Mouse (Mus musculus) activated CD4-positive, CD25-positive, alpha-beta regulatory T cell, adult 4 months (primary cell): ENCODE measurements around the gene Zdhhc18. TPM values are rescaled to one million over a fixed set of nuclear protein-coding genes. Genes with fewer than 3 reads are reported as not detected.
"Not testable (repeated sequence)": the region's sequence is repeated elsewhere in the genome, so short reads cannot be mapped to it uniquely, and the experiment has no call there.

Experiments
- ATAC-seq: one replicate; pipeline ENCODE4 v1.8.0; 2017
- polyA plus RNA-seq, 2 experiments: library from polyadenylated mRNA; unstranded; fragments of 100-300 nt; shearing (Covaris generic); gene quantifications; one replicate each; pipeline ENCODE4 v1.2.1; 2017

Gene Zdhhc18
- polyA plus RNA-seq, 2 experiments from 2014 or later, result 25.8 to 28.8 TPM

DNA sequence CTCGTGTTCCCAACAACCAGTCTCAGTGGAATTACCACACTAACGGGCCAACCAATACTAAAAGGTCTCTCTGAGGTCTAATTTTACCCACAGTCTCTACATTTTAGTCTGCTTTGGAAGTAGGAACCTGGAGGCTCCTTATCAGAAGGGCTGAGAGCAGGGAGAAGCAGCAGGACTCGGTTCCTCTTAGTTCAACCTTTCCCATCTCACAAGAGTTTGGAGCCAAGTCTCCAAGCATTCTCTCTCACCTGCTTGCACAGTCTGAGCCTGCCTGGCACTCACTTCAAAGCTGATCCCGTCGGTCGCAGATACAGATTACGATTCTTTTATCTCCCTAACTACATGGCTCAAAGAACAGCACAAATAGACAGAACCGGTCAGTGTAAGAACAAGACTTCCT lies 13.0 kb upstream of the Zdhhc18 start:
- ATAC-seq, result no peak

DNA sequence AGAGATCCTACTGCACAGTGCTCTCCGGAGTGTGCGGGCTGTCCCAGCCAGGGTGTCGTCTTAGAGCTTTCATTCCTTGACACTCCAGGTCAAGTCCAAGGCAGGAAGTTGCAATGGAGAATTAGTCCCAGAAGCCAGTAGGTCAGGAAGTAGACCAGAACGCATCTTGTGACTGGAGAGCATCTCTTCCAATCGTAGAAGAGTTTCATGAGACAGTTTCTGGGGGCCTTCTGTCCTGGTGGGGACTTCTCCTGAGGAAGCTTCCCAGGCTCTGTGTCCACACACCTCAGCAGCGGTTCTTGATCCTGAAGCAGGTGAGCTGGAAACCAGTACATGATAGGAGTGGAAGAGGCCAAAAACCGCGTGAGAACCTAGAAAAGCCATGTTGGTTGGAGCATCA lies 12.5 kb upstream of the Zdhhc18 start:
- no peak for ATAC-seq

DNA sequence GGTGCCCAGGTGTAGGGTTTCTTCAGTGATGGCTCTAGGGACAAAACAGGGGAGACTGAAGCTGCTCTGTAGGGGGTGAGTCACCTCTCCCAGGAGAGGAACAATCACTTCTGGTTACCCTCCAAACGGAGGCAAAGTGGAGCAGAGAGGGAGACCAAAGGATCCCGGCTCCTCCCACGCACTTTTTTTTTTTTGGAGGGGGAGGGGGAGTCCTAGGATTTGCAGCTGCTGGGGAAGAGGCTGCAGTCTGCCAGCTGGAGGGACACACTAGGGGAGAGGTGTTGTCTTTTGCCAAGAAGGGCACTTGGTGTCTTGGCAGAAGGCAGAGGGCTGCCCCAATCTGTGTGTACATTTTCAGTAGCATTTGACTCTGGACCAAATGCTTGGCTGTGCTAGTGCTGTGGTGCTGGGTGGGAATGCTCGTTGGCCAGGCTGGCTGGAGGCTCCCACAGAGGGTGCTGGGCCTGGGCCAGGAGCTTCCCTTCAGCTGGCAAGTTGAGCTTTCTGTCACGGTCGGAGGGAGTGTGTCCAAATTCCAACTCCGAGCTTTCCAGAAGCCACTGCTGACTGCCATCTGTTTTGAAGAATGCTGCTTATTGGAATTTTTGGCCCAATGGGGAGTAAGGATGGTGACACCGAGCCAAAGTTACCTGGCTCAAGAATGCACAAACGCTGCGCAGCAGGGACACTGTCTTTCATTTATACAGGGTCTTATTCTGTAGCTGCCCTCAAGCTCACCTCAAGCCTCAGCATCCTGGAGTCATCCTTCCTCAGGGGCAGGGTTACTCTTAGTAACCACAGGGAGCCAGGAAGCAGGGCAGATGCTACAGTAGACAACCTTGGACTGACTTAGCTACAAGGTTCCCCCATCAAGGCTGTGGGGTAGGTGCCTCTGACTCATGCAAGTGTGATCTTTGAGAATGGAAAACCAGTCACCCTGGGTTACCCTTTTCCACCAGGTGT lies 10.5 kb upstream of the Zdhhc18 start:
- no peak for ATAC-seq

DNA sequence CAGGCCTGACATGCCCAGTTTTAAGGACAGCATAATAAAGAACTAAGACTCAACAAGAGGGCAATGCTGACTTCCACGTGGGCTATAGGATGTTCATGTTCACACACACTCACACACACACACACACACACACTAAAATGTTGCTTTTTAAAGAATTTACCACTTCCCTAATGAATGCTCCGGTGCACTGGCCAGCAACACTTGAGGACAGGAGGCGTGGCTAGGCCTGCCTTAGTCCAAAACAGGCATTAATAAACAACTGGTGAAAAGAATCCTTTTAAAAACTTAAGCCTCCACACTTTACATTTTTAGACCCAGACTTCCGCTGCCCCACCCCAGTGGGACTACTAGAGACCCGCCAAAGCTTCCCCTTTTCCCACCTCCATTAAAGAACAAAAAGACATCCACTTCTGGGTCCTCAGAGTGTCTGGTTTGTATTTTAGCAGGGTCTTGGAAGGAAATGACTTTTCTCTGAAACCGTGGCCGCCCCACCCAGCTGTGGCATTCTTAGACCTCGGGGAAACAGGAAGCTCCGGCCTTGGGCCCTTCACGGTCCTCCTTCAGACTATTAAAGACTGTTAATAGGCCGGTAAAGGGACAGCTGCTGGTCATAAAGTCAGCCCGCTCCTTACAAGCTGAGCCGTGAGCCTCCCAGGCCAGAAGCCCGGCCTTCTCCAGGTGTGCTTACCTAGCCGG lies 9.7 kb upstream of the Zdhhc18 start:
- ATAC-seq, result no peak

DNA sequence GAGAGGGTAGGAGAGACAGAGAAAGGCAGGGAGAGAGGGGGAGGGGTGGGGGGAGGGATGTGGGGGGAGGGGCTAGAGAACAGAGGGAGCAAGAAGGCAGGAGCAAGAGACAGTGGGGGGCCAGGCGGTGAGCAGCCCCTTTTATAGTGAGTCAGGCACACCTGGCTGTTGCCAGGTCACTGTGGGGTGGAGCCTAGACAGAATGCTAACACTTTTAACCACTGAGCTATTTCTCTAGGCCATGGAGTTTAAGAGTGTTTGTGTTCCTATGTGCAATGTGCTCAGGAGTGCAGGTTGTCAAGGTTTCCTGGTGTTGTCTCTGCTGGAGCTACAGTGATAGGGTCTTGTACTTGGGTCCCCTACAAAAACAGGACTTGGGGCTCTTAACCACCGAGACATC lies 8.8 kb upstream of the Zdhhc18 start:
- ATAC-seq, result no peak

DNA sequence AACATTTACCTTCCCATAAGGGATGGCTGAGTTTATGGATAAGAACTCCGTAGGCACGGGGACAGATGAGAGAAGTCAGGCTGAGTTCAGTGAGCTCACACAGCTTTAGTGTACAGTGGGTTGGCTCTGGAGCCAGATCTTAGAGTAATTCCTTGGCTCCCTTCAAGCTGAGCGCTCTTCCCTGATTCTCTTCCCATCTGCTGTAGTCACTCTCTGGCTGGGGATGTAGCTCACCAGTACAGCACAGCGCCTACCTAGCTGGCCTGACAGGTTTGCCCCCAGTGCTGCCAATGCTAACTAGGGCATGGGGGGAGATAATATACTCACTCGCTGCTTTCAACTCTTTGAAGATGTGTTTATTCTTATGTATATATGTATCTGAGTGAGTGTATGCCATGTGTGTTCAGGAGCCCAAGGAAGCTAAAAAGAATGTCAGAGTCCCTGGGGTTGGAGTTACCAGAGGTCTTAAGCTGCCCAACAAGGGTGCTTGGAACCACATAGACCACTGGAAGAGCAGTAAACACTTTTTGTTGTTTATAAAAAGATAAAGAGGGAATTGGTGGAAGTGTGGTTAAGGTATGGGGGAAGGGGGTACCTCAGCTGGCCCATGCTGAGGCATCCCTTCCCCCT lies 8.0 kb upstream of the Zdhhc18 start:
- no peak for ATAC-seq

- ATAC-seq, result no peak
Observed at GRCm38 (mm10) chr4:133656997-133657396, 7.0 kb upstream of the Zdhhc18 start.

- ATAC-seq, result no peak
Observed at GRCm38 (mm10) chr4:133656294-133656693, 6.3 kb upstream of the Zdhhc18 start.

GRCm38 (mm10) chr4:133654070-133654469 lies 4.1 kb upstream of the Zdhhc18 start:
- ATAC-seq, result not testable (repeated sequence)

DNA sequence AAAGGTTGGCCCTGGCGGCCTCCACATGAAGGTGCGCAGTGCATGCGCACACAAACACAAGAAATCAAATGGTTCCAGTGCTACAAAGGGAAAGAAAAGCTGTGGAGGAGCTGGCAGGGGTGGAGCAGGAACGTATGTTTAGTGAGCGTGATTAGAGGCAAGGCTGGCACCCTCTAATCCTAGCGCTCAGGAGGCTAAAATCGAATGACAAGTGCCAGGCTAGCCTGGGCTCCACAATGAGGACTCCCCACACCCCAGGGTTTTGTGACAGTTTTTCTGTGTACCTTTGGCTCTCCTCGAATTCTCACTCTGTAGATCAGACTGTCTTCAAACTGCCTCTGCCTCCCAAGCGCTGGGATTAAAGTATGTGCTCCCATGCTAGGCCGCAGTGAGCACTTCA lies 2.8 kb upstream of the Zdhhc18 start:
- no peak for ATAC-seq

GRCm38 (mm10) chr4:133651986-133652385 lies 2.0 kb upstream of the Zdhhc18 start:
- ATAC-seq, result no peak

DNA sequence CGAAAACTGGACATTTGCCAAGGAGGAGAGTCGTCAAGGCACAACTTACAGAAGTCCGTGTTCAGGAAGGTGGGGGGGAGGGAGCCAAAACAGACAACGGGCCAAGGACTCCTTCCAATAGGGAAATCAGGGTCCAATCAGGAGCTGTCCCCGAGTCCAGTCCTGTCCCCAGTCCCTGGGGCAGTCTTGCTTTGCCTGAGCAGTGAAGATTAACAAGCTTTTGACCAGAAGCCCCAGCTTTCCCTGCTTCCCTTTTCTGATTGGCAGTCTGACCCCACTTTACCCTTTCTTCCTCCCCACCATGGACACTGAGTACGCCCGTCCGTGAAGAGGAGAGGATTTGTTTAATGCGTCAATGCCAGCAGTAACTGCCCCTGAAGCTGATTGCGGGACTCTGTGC lies 1.5 kb upstream of the Zdhhc18 start:
- ATAC-seq, result no peak

DNA sequence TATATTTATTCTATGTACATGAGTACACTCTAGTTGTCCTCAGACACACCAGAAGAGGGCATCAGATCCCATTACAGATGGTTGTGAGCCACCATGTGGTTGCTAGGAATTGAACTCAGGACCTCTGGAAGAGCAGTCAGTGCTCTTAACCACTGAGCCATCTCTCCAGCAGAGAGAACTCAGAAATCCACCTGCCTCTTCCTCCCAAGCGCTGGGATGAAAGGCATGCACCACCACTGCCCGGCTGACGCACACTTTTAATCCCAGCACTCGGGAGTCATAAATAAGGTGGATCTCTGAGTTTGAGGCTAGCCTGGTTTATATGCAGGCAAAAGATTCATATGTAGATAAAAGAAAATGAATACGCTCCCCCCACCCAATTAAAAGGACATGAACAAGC lies 490 bp downstream of the Zdhhc18 start:
- ATAC-seq, result not testable (repeated sequence)

- ATAC-seq, result no peak
Observed at GRCm38 (mm10) chr4:133645680-133646079, 4.3 kb downstream of the Zdhhc18 start.

DNA sequence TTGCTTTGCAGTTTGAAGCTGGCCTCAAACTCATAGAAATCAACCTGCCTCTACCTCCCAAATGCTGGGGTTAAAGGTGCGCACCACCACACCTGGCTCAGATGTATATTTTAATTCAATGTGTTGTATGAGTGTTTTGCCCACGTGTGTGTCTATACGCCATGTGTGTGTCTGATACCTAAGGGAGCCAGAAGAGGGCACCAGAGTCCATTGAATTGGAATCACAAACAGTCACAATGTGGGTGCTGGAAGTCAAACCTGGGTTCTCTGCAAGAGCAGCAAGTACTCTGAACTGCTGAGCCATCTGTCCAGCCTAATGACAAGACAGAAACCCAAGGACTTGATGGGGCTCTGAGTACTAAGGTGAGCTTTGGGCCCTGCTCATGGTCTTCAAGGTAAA lies 4.8 kb downstream of the Zdhhc18 start:
- ATAC-seq, result no peak

- no peak for ATAC-seq
Observed at GRCm38 (mm10) chr4:133634043-133634410, 15.9 kb downstream of the Zdhhc18 start.

- peak; percentile 48 for ATAC-seq
Observed at GRCm38 (mm10) chr4:133633332-133634042, 16.5 kb downstream of the Zdhhc18 start.

DNA sequence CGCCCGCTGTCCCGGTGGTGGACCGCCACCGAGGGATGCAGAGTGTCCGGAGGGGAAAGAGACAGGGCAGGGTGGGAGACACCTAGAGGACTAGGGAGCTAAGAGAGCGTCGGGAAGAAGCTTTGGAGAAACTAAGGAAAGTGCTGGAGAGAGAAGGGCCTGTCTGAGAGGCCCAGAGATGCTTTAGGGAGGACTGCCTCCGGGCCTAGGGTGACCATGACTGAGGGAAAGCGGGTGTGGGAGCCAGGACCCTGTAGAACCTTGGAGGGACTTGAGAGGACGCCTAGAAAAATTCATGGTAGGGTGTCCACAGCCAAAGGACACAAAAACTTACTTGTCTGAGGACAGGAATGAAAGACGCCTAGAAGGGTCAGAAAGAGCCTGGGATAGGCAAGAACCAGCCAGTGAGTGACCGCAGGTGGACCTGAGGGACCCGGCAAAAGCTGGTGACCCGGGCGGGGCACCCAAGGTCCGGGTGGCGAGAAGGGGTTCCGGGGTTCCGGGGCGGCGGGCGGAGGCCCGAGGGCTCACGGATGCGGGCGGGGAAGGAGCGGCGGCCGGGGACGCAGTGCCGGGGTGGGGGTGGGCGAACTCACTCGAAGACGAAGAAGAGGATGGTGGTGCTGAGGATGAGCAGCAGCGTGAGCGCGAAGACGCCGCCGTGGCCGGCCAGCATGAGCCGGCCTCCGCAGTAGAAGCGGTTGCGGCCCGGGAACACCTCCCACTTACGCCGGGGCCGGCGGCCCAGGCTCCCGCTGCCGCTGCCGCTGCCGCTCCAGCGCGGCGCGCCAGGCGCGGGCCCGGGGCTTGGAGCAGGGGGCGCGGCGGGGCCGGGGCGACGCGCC lies 17.2 kb downstream of the Zdhhc18 start:
- no peak for ATAC-seq

- no peak for ATAC-seq
Observed at GRCm38 (mm10) chr4:133631769-133632411, 18.1 kb downstream of the Zdhhc18 start.

- peak; percentile 14 for ATAC-seq
Observed at GRCm38 (mm10) chr4:133631071-133631768, 18.7 kb downstream of the Zdhhc18 start.
